In genomic region chr4:133563123-133563571, GRCm38 (mm10) we compare ENCODE assay signal across 11 mouse cellular contexts. TPM values are rescaled to one million over a fixed set of nuclear protein-coding genes. Genes with fewer than 3 reads are reported as not detected.
DNase-seq lines count a peak whose midpoint lies in the region.
"Had no signal": no experiment of that assay in that cellular context is flagged by ENCODE, and none has a peak within 500 bp of the region (broad histone marks: within the 10 kb centered on the region; RNA-seq: fewer than 3 reads in every experiment).

No protein-coding gene starts in this region.

- intact Hi-C loops in heart, postnatal 10 days (cut with DNase I): no loop called here

- 0 out of 2 replicates have a peak, but pooled peaks cover 2% of the 10 kb centered on the region for H3K27me3 ChIP-seq in forebrain, embryonic 10.5 days (ENCODE audit: poor library complexity, severe bottlenecking)
- H3K27me3 ChIP-seq: midbrain, embryonic 12.5 days had no signal

- H3K4me1 ChIP-seq in forebrain, embryonic 10.5 days: no peaks in the 10 kb centered on the region
- H3K4me1 ChIP-seq: midbrain, embryonic 12.5 days had no signal

- peaks cover 7% of the 10 kb centered on the region; the same call in 1 of the 2 replicates for H3K9me3 ChIP-seq in forebrain, embryonic 10.5 days

- no peaks in the 10 kb centered on the region for H3K36me3 ChIP-seq in forebrain, embryonic 10.5 days (replicated peaks)
- H3K36me3 ChIP-seq: midbrain, embryonic 12.5 days had no signal

- no peak overlapping the region for H3K4me3 ChIP-seq in forebrain, embryonic 10.5 days
- H3K4me3 ChIP-seq: midbrain, embryonic 12.5 days had no signal

- peak; percentile 27 for DNase-seq in gastrocnemius, postnatal 10 days
- DNase-seq in gastrocnemius, postnatal 25 days: no peak
- peak; percentile 18 for DNase-seq in urinary bladder, postnatal 14 days (ENCODE audit: low spot score)
- DNase-seq in urinary bladder, postnatal 10 days (ENCODE audit: low spot score): no peak
- DNase-seq in heart, postnatal 10 days: peak; percentile 83 to 87
- no peak for DNase-seq in T-cell, adult 2 months (ENCODE audit: low spot score)
- no peak for DNase-seq in forebrain, embryonic 10.5 days (ENCODE audit: extremely low spot score, low spot score)
- no peak for DNase-seq in layer of hippocampus, adult 9-11 months

- no peak overlapping the region for H3K27ac ChIP-seq in forebrain, embryonic 10.5 days
- H3K27ac ChIP-seq: midbrain, embryonic 12.5 days had no signal

- 82% methylated on average over 11 of the region's 11 CpGs for WGBS in forebrain, embryonic 10.5 days

RNA-seq across cellular contexts. Expression of gene Nr0b2, which starts 10.0 kb away (rescaled TPM):
- under 1 TPM in 1 of 2 experiments, not detected in 1; 0.23 TPM for total RNA-seq in gastrocnemius, postnatal 10 days (2021)
- total RNA-seq in gastrocnemius, postnatal 25 days (2021): not detected
- total RNA-seq in heart, postnatal 10 days (2021): 10 to 100 TPM; 13.9 to 20.4 TPM
- polyA plus RNA-seq in forebrain, embryonic 10.5 days (2016; fragmentation: Nextera tagmentation; extraction: Ambion mirVana): not detected in 2 replicates
- total RNA-seq: left cerebral cortex, postnatal 10 days had no signal
- polyA plus RNA-seq: C2C12; midbrain, embryonic 12.5 days had no signal

RNA-seq across cellular contexts. Expression of gene Gpatch3, which starts 11.4 kb away (rescaled TPM):
- 1 to 10 TPM; 4.6 to 5.1 TPM for total RNA-seq in gastrocnemius, postnatal 10 days (2021)
- 1 to 10 TPM; 2.1 to 3.6 TPM for total RNA-seq in gastrocnemius, postnatal 25 days (2021)
- total RNA-seq in heart, postnatal 10 days (2021): 1 to 10 TPM; 5.1 to 8.3 TPM
- 10.0 and 10.4 TPM in 2 replicates for polyA plus RNA-seq in forebrain, embryonic 10.5 days (2016; fragmentation: Nextera tagmentation; extraction: Ambion mirVana)

RNA-seq across cellular contexts. Expression of gene Nudc, which starts 17.4 kb away (rescaled TPM):
- total RNA-seq in gastrocnemius, postnatal 10 days (2021): 10 to 100 TPM; 53.3 to 62.3 TPM
- 10 to 100 TPM; 40.3 to 44.7 TPM for total RNA-seq in gastrocnemius, postnatal 25 days (2021)
- 10 to 100 TPM; 71.0 to 74.5 TPM for total RNA-seq in heart, postnatal 10 days (2021)
- 475 and 509 TPM in 2 replicates for polyA plus RNA-seq in forebrain, embryonic 10.5 days (2016; fragmentation: Nextera tagmentation; extraction: Ambion mirVana)

RNA-seq across cellular contexts. Expression of gene Gpn2, which starts 21.0 kb away (rescaled TPM):
- 1 to 10 TPM; 5.6 TPM for total RNA-seq in gastrocnemius, postnatal 10 days (2021)
- total RNA-seq in gastrocnemius, postnatal 25 days (2021): 1 to 10 TPM; 4.6 to 4.9 TPM
- 1 to 10 TPM; 9.0 to 9.8 TPM for total RNA-seq in heart, postnatal 10 days (2021)
- polyA plus RNA-seq in forebrain, embryonic 10.5 days (2016; fragmentation: Nextera tagmentation; extraction: Ambion mirVana): 27.2 and 30.3 TPM in 2 replicates

RNA-seq across cellular contexts. Expression of gene Sfn, which starts 38.8 kb away (rescaled TPM):
- 1 to 10 TPM; 1.6 TPM for total RNA-seq in gastrocnemius, postnatal 10 days (2021)
- 1 to 10 TPM; 1.1 to 1.2 TPM for total RNA-seq in gastrocnemius, postnatal 25 days (2021)
- 1 to 10 TPM; 1.3 to 1.9 TPM for total RNA-seq in heart, postnatal 10 days (2021)
- polyA plus RNA-seq in forebrain, embryonic 10.5 days (2016; fragmentation: Nextera tagmentation; extraction: Ambion mirVana): 9.0 and 9.5 TPM in 2 replicates

Comparison
In these comparisons a context has a peak if more than half of its experiments do, and no peak if none do; other contexts are left out.
1. DNase-seq: peak in gastrocnemius, postnatal 10 days (single experiment), urinary bladder, postnatal 14 days (single experiment) and heart, postnatal 10 days (2 of 2); none in gastrocnemius, postnatal 25 days (single experiment), urinary bladder, postnatal 10 days (single experiment), T-cell, adult 2 months (single experiment), forebrain, embryonic 10.5 days (single experiment) and layer of hippocampus, adult 9-11 months (single experiment).
2. RNA of gene Nr0b2, which starts 10.0 kb away (total RNA-seq): 13.9 to 20.4 TPM in heart, postnatal 10 days; 0.23 TPM in gastrocnemius, postnatal 10 days and not detected in gastrocnemius, postnatal 25 days; every median in the first group is over 10 times any median in the second.